Mouse (Mus musculus) neural tube, embryonic 13.5 days (tissue): ENCODE measurements around the gene Gsta2. TPM values are rescaled to one million over a fixed set of nuclear protein-coding genes. Genes with fewer than 3 reads are reported as not detected.
"Not testable (repeated sequence)": the region's sequence is repeated elsewhere in the genome, so short reads cannot be mapped to it uniquely, and the experiment has no call there.

Experiments
- ATAC-seq: fragments of 200-750 bp; cut with Nextera tagmentation; 2 replicates; pipeline ENCODE4 v1.8.0; 2017; ENCODE audit warnings: low read depth, mild to moderate bottlenecking, moderate TSS enrichment, moderate library complexity
- H3K27ac ChIP-seq: fragments of 300-500 bp; sonication (generic); replicated peaks from 2 replicates; pipeline ENCODE4 v1.5.1; 2015; ENCODE audit warnings: moderate library complexity, mild to moderate bottlenecking, inconsistent platforms
- H3K27me3 ChIP-seq: fragments of 300-500 bp; sonication (generic); 2 replicates; pipeline ENCODE4 v1.6.1; 2015; ENCODE audit warnings: mild to moderate bottlenecking, inconsistent platforms
- H3K36me3 ChIP-seq: fragments of 300-500 bp; sonication (generic); 2 replicates; pipeline ENCODE4 v1.6.1; 2015; ENCODE audit warnings: mild to moderate bottlenecking, inconsistent platforms
- H3K4me1 ChIP-seq: fragments of 300-500 bp; sonication (generic); replicated peaks from 2 replicates; pipeline ENCODE4 v1.6.1; 2015; ENCODE audit warnings: inconsistent platforms
- H3K4me2 ChIP-seq: fragments of 300-500 bp; sonication (generic); 2 replicates; pipeline ENCODE4 v1.6.1; 2015; ENCODE audit warnings: inconsistent platforms, mild to moderate bottlenecking, moderate library complexity
- H3K4me3 ChIP-seq: fragments of 300-500 bp; sonication (generic); 2 replicates; pipeline ENCODE4 v1.5.1; 2015; ENCODE audit warnings: mild to moderate bottlenecking, inconsistent platforms
- H3K9ac ChIP-seq: fragments of 300-500 bp; sonication (generic); 2 replicates; pipeline ENCODE4 v1.6.1; 2015; ENCODE audit warnings: moderate library complexity, mild to moderate bottlenecking, inconsistent platforms
- H3K9me3 ChIP-seq: fragments of 300-500 bp; sonication (generic); 2 replicates; pipeline ENCODE4 v1.6.1; 2016; ENCODE audit warnings: inconsistent platforms
- WGBS: fragments of 180-500 bp; shearing (Covaris S2); methylation state at CpG from one replicate; pipeline ENCODE4 v1.1.7; 2015; 5-methylcytosine and 5-hydroxymethylcytosine counted together
- polyA plus RNA-seq: library from polyadenylated mRNA; unstranded; fragments of >200 nt; fragmentation: Nextera tagmentation; extraction: Ambion mirVana; gene quantifications from 2 replicates; pipeline ENCODE4 v1.2.1, GENCODE M21; 2015

Gene Gsta2
- polyA plus RNA-seq, 1 experiment from 2014 or later = not detected

DNA sequence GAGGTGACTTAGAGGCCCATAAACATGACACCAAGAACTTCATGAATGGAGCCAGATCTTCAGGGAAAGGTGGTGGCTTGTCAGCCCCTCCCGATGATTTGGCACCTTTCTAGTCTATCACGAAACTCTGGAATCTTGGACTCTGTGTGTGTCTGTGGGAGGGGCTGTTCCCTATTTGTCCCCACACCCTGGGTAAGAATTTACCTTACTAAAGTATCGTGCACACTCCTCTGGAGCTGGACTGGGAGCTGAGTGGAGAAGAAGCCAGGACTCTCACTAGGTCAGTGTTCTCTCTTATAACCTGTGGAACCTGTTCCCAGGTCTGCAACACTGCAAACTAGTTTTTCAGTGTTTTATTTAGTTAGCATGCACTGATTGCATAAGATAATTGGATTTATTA is 65.9 kb downstream of the Gsta2 start, which contains the start of gene Gm10639:
TSS of gene Gm10639 (plus strand) at position 201 of the 400 bp plus-strand sequence.
- H3K27ac ChIP-seq, H3K9ac ChIP-seq, H3K9me3 ChIP-seq, H3K36me3 ChIP-seq, H3K4me2 ChIP-seq, H3K4me1 ChIP-seq, ATAC-seq, H3K4me3 ChIP-seq, H3K27me3 ChIP-seq: not testable (repeated sequence)
- WGBS = 87% methylated on average over 3 of the region's 3 CpGs

DNA sequence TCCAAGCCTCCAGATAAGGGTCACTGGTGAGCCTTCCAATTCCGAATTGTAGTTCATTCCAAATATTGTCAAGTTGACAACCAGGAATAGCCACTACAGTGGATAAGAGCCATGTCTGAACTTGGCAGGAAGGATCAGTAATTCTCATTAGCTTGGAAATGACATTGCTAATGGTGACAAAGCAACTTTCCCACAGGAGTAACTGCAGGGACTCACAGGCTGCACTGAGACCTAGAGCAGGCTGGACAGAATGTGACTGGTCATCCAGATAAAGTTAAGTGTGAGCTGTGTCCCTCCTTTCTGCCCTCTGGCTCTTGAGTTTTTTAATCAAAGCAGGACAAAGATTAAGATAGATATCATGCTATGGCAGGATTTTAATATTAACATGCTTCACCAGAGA is 66.5 kb downstream of the Gsta2 start:
- H3K27ac ChIP-seq, H3K4me1 ChIP-seq, H3K27me3 ChIP-seq, H3K9ac ChIP-seq, H3K4me3 ChIP-seq, H3K36me3 ChIP-seq, ATAC-seq, H3K4me2 ChIP-seq, H3K9me3 ChIP-seq: not testable (repeated sequence)
- WGBS = 89% methylated on average over 1 of the region's 1 CpGs

DNA sequence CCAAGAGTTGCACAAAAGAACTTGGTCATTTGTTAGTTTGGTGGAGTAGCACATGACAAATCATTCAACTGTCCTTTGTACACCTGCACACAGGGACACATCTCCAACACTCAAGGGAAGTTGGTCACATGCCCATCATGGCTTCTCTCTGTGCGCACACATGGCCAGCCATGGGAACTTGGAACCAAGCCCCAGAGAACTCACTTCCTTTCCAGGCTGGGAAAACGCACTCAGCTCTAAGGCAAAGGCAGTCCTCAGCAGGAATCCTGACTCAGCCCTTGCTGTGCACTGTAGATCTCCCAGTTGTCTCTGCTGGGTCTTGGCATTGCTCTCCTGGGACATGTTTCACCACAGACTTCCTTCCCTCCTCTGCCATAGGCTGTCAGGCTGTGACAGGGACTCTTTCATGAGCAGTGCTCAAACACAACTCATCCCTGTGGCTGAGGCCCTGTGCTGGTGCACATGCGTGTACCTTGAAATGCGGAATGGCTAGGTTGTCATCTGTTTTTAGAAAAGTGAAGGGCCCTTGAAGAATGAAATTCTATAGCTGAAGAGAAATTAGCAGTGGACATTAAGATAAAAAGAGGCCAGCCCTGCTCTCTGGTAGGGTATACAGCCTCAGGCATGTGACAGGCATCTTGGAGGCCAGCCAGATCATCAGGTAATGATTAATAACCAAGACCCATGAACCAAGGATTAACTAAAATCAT is 73.4 kb downstream of the Gsta2 start:
- H3K9ac ChIP-seq, H3K4me2 ChIP-seq, H3K36me3 ChIP-seq, H3K4me3 ChIP-seq, H3K27ac ChIP-seq, H3K4me1 ChIP-seq, H3K27me3 ChIP-seq, ATAC-seq, H3K9me3 ChIP-seq: not testable (repeated sequence)
- WGBS = 91% methylated on average over 4 of the region's 4 CpGs

Other genes starting within 250 kb of the Gsta2 start
- 67.7 and 70.0 TPM in 2 replicates for gene Fbxo9, start 246.7 kb downstream of the Gsta2 start, polyA plus RNA-seq
- 37.3 and 40.5 TPM in 2 replicates for gene Ick, start 246.6 kb downstream of the Gsta2 start, polyA plus RNA-seq
- 29.2 and 35.4 TPM in 2 replicates for gene Gsta4, start 173.0 kb downstream of the Gsta2 start, polyA plus RNA-seq
- gene Gsta1, start 125.1 kb downstream of the Gsta2 start, polyA plus RNA-seq = not detected in 2 replicates
- gene Gm3776, start 98.7 kb downstream of the Gsta2 start, polyA plus RNA-seq = not detected in 2 replicates
- gene Gm10639, start 65.9 kb downstream of the Gsta2 start, polyA plus RNA-seq = not detected in 2 replicates
- not detected in 2 replicates for gene Omt2a, start 41.0 kb downstream of the Gsta2 start, polyA plus RNA-seq
- not detected in 2 replicates for gene Omt2b, start 28.2 kb downstream of the Gsta2 start, polyA plus RNA-seq
- gene Dppa5a, start 12.4 kb upstream of the Gsta2 start, polyA plus RNA-seq = 1.9 TPM in 2 replicates
- 2.6 and 4.6 TPM in 2 replicates for gene Ooep, start 22.9 kb upstream of the Gsta2 start, polyA plus RNA-seq
- gene Ddx43, start 40.0 kb upstream of the Gsta2 start, polyA plus RNA-seq = 0.18 and 0.25 TPM in 2 replicates
- gene Cgas, start 87.4 kb upstream of the Gsta2 start, polyA plus RNA-seq = 0.64 and 0.85 TPM in 2 replicates
- 26.6 and 28.4 TPM in 2 replicates for gene Mto1, start 92.4 kb upstream of the Gsta2 start, polyA plus RNA-seq
- gene Gm17324, start 93.0 kb upstream of the Gsta2 start, polyA plus RNA-seq = 1.3 and 1.5 TPM in 2 replicates
- gene Eef1a1, start 133.4 kb upstream of the Gsta2 start, polyA plus RNA-seq = 3,346 and 3,414 TPM in 2 replicates
- 15.6 and 19.8 TPM in 2 replicates for gene Slc17a5, start 232.3 kb upstream of the Gsta2 start, polyA plus RNA-seq